Mouse (Mus musculus): ENCODE results near the gene Pde2a. TPM values are rescaled to one million over a fixed set of nuclear protein-coding genes. Genes with fewer than 3 reads are reported as not detected.

The Pde2a gene
- total and polyA plus RNA-seq, 3 experiments: 0.11 to 0.62 TPM; not detected in 1

DNA sequence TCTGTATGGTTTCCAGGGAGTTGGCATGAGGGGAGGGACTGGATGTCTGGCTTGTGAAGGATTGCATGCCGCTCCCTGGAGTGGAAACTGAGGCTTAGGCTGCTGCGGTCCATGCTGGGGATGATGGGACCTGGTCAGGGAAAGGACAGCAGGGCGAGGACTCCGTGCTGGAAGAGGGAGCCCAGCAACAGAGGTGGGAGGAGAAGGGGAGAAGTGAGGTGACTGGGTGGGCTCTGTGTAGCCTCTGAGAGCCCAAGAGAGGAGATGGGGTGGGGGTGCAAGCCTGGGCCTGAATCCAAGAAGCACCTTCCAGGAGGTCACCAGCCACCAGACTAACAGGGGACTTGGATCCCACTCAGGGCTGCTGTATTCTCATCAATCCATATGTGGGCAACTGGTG, 34.8 kb downstream of the Pde2a start:
- Histone ChIP-seq H3K27ac (ENCODE audit: control insufficient read depth, low read depth, low read length) (no peak overlapping the region), H3K4me1 (ENCODE audit: control insufficient read depth in 1 of 2, insufficient read depth in 2 of 2, low read length in 2 of 2) (no peaks in the 10 kb centered on the region), H3K9ac (ENCODE audit: control insufficient read depth, low read depth, low read length, poor library complexity, severe bottlenecking) (no peak overlapping the region), H3K9me3 (replicated peaks; ENCODE audit: insufficient read depth, low read length) (no peaks in the 10 kb centered on the region), H3K27me3 (ENCODE audit: control insufficient read depth in 1 of 2, insufficient read depth in 2 of 2, low read length in 2 of 2) (peaks cover 4 to 6% of the 10 kb centered on the region in 2 experiments), H3K79me2 (ENCODE audit: control insufficient read depth, insufficient read depth, low read length, poor library complexity) (no peaks in the 10 kb centered on the region), H3K36me3 (ENCODE audit: control insufficient read depth in 1 of 2, insufficient read depth in 2 of 2, low read length in 2 of 2) (no peaks in the 10 kb centered on the region), H3K4me3 (ENCODE audit: control insufficient read depth in 1 of 2, insufficient read depth in 1 of 2, low read depth in 2 of 2, low read length in 2 of 2) (no peak overlapping the region)
- DNase-seq (ENCODE audit: low read depth, low spot score): no peak
- no peak for TF ChIP-seq KAT2A (conservative IDR thresholded peaks at IDR 0.05; ENCODE audit: low read depth, low read length)
- TF ChIP-seq RCOR1 (IDR thresholded peaks at IDR 0.05; ENCODE audit: low read depth, low read length): no peak
- no peak for TF ChIP-seq SMC3 (IDR thresholded peaks at IDR 0.05; ENCODE audit: low read depth, low read length)
- no peak for TF ChIP-seq BHLHE40 (IDR thresholded peaks at IDR 0.05; ENCODE audit: borderline replicate concordance, low read depth, low read length)
- no peak for TF ChIP-seq CHD1 (IDR thresholded peaks at IDR 0.05; ENCODE audit: low read depth, low read length)
- no peak for TF ChIP-seq GATA1 (IDR thresholded peaks at IDR 0.05; ENCODE audit: low read depth, low read length)
- TF ChIP-seq ZNF384 (IDR thresholded peaks at IDR 0.05; ENCODE audit: low read depth, low read length): no peak

GRCm38 (mm10) chr7:101456789-101457188, 35.3 kb downstream of the Pde2a start:
- Histone ChIP-seq H3K9me3 (replicated peaks; ENCODE audit: insufficient read depth, low read length) (no peaks in the 10 kb centered on the region), H3K79me2 (ENCODE audit: control insufficient read depth, insufficient read depth, low read length, poor library complexity) (no peaks in the 10 kb centered on the region), H3K4me3 (ENCODE audit: control insufficient read depth in 1 of 2, insufficient read depth in 1 of 2, low read depth in 2 of 2, low read length in 2 of 2) (no peak overlapping the region), H3K9ac (ENCODE audit: control insufficient read depth, low read depth, low read length, poor library complexity, severe bottlenecking) (no peak overlapping the region), H3K27ac (ENCODE audit: control insufficient read depth, low read depth, low read length) (no peak overlapping the region), H3K4me1 (ENCODE audit: control insufficient read depth in 1 of 2, insufficient read depth in 2 of 2, low read length in 2 of 2) (no peaks in the 10 kb centered on the region), H3K36me3 (ENCODE audit: control insufficient read depth in 1 of 2, insufficient read depth in 2 of 2, low read length in 2 of 2) (no peaks in the 10 kb centered on the region), H3K27me3 (ENCODE audit: control insufficient read depth in 1 of 2, insufficient read depth in 2 of 2, low read length in 2 of 2) (peaks cover 0 to 3% of the 10 kb centered on the region in 2 experiments; a peak in 3 of 4 replicates)
- TF ChIP-seq GABPA (IDR thresholded peaks at IDR 0.05; ENCODE audit: low read depth, low read length): no peak
- no peak for TF ChIP-seq MEF2A (IDR thresholded peaks at IDR 0.05; ENCODE audit: extremely low read depth, insufficient replicate concordance, low read depth, low read length, poor library complexity, severe bottlenecking)
- no peak for TF ChIP-seq KAT2A (conservative IDR thresholded peaks at IDR 0.05; ENCODE audit: low read depth, low read length)
- no peak for TF ChIP-seq ELF1 (IDR thresholded peaks at IDR 0.05; ENCODE audit: low read depth, low read length)
- TF ChIP-seq TCF12 (IDR thresholded peaks at IDR 0.05; ENCODE audit: low read depth, low read length): no peak
- no peak for DNase-seq (ENCODE audit: low read depth, low spot score)

DNA sequence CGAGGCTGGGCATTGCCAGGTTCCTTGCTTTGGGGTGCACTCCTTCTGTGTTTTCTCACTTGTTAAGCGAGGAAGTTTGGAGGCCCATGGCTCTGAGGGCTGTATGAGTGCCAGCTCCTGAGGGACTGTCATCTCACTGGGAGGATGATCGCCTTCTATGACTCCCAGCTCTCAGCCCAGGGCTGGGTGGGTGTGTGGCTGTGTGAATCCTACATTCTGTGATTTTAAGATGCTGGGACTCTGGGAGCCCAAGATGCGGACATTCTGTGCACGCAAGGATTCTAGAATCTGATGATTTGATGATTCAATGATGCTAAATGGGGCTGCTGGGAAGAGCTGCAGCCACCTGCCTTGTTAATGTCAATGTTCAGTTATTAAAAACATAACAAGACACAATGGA, 35.8 kb downstream of the Pde2a start:
- H3K27me3 ChIP-seq (ENCODE audit: control insufficient read depth in 1 of 2, insufficient read depth in 2 of 2, low read length in 2 of 2): no peaks in the 10 kb centered on the region; a peak in 1 of 4 replicates
- H3K4me3 ChIP-seq (ENCODE audit: control insufficient read depth in 1 of 2, insufficient read depth in 1 of 2, low read depth in 2 of 2, low read length in 2 of 2): no peak overlapping the region
- DNase-seq (ENCODE audit: low read depth, low spot score): no peak
- H3K27ac ChIP-seq (ENCODE audit: control insufficient read depth, low read depth, low read length): no peak overlapping the region
- no peak overlapping the region for H3K9ac ChIP-seq (ENCODE audit: control insufficient read depth, low read depth, low read length, poor library complexity, severe bottlenecking)
- TF ChIP-seq ELF1 (IDR thresholded peaks at IDR 0.05; ENCODE audit: low read depth, low read length) (no peak), NRF1 (IDR thresholded peaks at IDR 0.05; ENCODE audit: insufficient read depth, low read depth, low read length, poor library complexity, severe bottlenecking) (no peak)
- H3K9me3 ChIP-seq (replicated peaks; ENCODE audit: insufficient read depth, low read length): no peaks in the 10 kb centered on the region
- no peaks in the 10 kb centered on the region for H3K36me3 ChIP-seq (ENCODE audit: control insufficient read depth in 1 of 2, insufficient read depth in 2 of 2, low read length in 2 of 2)
- H3K4me1 ChIP-seq (ENCODE audit: control insufficient read depth in 1 of 2, insufficient read depth in 2 of 2, low read length in 2 of 2): no peaks in the 10 kb centered on the region
- no peaks in the 10 kb centered on the region for H3K79me2 ChIP-seq (ENCODE audit: control insufficient read depth, insufficient read depth, low read length, poor library complexity)

Measured in MEL (cell line).